Mouse (Mus musculus) G1E-ER4 (cell line): ENCODE data around the gene Syncrip. TPM values are rescaled to one million over a fixed set of nuclear protein-coding genes. Genes with fewer than 3 reads are reported as not detected.

Experiments
- GATA1 ChIP-seq: IDR thresholded peaks from one replicate; pipeline ENCODE4 v1.8.0; 2012; ENCODE audit warnings: low read length, inconsistent platforms
- polyA plus RNA-seq: library from polyadenylated mRNA; stranded (reverse); fragments of >175 nt; gene quantifications from 2 replicates; pipeline ENCODE4 v1.2.3, GENCODE M21; 2012

Syncrip gene
- polyA plus RNA-seq, 1 experiment = 191 TPM

DNA sequence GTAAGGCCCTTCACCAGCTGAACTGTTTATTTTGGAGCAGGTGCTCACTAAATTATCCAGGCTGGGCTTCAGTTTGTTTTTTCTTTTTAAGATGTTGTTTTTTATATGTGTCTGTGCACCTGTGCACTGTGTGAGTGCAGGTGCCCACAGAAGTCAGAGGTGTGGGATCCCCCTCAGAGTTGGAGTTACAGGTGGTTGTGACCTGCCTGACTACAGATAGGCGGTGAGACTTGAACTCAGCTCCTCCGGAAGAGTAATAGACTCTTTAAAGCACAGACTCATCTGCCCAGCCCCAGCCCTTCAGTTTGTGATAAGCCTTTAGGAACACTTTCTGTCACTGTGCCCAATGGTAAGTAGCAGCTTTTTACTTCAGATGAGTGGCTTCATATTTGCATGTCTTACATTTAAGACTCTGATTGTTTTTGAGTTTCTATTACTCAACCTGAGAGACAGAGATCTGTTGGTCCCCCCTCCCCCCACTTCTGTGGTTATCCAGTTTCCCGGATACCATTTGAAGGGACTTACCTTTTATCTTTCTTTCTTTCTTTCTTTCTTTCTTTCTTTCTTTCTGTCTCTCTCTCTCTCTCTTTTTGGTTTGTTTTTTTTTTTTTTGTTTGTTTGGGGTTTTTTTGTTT, 34.1 kb upstream of the Syncrip start:
- TF ChIP-seq GATA1 = no peak

DNA sequence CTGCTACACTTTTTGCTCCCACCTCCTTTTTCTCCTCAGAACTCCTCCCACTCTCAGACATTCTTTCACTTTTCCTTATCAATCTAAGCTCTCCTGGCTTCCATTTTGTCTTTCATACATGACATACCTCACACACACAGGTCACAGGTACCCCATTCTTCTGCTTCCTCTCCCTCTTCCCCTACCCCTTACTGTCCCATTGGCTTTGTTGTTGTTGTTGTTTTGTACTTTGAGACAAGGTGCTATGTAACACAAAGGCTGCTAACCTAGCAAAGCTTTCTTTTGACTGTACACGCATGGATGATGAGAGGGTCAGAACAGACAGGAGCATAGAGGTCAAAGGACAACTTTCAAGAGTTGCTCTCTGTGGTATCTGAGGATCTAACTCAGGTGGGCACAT, 33.2 kb upstream of the Syncrip start:
- no peak for TF ChIP-seq GATA1

DNA sequence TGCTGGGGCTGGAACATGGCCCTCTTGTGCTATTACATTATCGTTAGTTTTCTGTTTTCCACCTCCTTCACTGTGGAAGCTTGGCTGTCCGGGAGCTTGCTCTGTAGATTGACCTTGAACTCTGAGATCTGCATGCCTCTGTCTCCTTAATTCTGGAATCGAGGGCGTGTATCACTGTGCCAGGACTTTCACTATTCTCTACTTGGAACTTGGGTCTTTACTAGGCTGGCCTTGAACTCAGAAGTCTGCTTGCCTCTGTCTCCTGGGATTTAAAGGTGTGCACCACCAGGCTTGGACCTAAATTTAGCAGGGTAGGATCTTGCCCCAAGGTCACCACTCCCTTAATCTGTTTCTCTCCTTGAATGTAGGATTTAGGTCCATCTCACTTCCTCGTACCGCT, 19.5 kb upstream of the Syncrip start:
- TF ChIP-seq GATA1 = no peak

DNA sequence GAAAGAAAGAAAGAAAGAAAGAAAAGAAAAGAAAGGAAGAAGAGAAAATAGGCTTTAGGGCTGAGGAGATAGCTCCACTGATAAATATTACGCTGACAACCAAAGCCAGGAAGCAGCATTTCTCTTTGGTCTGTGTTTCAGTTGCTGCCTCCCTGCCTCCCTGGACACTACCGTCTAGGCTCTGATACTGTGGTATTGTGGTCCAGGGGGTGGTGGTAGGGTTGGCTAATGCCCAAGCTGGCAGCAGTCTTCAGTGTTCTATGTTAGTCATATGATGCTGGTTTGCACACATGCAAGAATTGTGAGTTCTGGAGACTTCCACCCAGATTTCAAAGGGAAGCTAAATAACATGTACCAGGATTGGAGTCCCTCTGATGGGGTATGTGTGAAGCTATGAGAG, 17.7 kb upstream of the Syncrip start:
- TF ChIP-seq GATA1 = no peak

DNA sequence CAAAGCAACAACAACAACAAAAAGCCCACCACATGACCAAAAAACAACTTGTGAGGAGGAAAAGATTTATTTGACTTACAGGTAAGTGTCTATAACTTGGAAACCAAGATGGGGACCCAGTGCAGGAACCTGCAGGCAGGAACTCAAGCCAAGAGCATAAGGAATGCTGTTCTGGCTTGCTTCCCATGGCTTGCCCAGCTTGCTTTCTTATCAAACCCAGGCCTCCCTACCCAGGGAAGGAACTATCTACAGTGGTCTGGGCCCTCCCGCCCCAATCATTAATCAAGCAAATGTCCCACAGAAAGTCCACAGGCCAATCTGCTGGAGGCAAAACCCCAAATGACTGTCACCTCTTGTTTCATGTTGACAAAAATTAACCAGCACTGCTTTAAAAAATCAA, 10.1 kb upstream of the Syncrip start:
- no peak for TF ChIP-seq GATA1

DNA sequence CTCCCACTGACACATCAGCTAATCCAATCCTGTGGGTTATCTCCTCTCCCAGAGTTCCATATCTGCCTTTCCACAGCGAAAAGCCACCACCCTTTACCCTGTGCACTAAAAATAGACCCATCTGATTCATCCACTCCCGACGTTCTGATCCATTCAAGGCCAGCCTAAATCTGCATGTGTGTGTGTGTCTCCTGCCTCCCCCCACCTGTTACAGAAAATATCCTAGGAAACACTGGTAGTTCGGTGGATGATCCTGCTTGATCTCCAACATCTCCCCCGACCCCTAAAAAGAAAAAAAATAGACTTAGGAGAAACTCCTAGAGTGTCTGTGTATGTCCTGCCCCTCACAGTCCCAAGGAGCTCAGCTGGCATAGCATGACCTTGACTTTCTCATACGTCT, 2.2 kb upstream of the Syncrip start:
- TF ChIP-seq GATA1 = no peak

DNA sequence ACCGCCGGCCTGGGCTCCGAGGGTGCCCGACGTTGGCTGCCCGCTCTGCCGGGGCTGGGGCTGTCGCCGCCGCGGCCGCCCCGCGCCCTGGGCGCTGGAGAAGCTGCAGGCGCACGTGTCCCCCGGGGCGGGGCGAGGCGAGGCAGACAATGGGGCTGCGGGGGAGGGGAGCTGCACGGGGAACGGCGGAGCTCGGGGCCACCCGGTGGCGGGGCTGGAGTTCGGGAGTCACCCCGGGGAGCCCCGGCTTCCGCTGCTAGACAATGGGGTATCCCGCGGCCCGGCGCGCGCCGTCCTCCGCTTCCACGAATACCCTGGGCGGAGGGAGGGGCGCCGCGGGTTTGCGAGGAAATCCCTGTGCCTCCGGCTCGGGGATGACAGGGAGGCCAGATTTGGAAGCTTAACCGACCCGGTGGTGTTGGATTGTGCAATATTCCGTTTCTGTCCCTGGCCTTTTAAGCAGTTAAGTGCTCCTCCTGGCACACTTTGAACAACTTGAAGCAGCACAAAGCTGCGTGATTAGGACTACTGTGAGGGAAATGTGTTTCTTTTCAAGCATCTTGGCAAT, 539 bp upstream of the Syncrip start:
- no peak for TF ChIP-seq GATA1

DNA sequence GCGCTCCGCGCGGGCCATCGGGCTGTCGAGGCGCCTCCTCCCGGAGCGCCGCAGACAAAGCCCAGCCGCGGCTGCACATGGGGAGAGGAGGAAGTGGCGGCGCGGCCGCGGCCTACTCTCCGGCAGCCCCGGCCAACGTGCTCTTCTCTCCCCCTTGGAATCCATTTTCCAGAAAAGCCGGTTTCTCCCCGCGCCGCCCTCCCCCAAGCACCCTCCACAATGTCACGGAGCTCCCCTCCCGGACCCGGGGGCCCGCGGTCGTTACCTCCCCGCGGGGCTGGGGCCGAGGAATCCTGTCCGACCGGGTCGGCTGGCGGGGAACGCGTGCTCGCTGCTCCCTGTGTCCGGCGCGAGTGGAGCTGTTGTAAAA, 598 bp downstream of the Syncrip start:
- no peak for TF ChIP-seq GATA1

DNA sequence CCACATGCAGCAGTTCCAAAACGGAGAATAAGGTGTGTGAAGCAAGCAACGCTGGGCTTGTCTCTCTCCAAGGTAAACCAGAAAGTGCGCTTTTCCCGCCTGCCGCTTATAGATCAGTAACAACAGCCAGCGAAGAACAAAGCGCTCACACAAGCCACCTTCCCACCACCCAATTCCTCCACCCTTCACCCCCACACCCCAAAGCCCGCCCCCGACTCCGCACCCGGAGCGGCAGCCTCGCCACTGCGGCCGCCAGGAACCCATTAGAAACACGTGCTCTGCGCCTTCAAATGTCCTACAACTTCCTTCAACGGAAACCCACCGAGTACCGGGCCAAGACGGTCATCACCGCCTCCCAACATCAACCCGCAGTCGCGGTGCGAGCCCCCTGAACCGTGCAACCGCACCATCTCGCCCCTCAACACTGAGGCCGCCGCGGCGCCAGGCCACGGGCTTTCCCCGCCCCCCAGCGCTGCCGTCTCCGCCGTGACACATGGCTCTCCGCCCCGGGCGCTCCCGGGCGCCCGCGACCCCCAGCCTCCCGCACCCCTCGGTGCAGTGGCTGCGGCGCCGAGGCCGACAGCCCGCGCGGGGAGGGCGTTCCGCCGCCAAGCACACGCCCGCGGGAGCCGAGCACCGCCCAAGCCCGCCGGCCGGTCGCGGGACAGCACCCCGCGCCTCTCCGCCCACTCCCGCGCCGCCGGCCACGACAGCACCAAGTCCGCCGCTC, 1.1 kb downstream of the Syncrip start:
- TF ChIP-seq GATA1 = no peak

DNA sequence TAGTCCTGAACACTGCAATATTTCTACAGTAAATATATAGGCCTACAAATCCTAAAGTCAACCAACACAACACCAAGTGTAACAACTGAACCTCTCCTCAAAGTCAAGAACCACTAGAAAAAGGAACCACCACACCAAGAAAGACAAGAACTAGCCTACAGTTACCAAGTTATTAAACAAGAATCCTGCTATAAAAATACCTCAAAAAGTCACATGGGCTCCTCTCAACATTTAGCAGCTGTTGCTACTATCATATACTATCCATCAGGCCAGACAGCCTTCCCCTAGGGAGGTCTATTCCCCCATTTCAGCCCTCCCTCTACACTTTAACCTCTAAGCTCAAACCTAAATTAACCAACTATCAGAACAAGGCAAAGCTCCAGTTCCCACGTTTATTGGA, 2.3 kb downstream of the Syncrip start:
- TF ChIP-seq GATA1 = no peak

DNA sequence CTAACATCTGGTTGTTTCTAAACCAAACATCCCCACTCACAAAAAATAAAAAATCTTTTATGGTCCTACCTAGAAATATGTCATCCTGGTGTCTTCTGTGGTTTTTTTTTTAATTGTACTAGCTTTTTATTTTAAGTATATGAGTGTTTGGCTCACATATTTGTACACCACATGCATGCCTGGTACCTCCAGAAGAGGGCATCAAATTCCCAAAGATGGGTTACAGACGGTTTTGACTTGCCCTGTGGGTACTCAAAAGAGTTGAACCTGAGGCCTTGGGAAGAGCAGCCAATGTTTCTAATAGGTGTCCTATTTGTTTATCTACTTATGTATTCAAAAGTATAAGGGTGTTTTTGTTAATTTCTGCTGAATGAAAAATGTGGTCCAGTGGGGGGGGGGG, 6.2 kb downstream of the Syncrip start:
- TF ChIP-seq GATA1 = no peak

DNA sequence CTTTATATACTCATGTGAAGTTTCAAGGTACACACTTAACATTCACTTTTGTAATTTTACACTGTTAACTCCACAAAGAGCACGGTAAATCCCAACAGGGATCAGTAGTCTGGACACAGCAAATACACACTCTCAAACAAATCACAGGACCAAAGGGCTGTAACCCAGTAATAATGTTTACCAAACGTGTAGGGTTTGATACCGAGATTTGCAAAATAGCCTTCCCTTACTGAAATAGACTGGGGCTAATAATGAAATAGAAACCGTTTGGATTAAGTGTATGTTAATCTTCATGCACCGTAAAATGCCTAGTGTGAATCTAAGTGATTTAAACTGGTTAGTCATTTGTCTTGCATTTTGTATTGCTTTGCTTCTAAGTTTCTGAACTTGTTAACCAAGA, 42.4 kb downstream of the Syncrip start:
- TF ChIP-seq GATA1 = no peak

DNA sequence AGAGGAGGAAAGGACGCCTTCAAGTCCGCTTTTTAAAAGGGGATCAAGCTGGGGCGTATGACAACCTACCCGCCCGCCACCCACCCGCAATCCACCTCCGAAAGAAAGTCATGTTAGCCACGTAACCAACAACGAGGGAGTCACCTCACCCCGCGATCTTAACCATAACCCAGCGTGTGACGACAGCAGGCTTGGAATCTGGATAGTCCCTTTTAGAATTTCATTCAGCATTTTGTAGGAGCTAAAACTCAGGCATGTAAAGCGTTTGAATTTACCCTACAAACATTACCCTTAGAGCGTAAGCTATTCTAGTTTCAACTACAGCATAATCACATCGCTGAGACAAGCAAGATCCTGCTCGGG, 43.2 kb downstream of the Syncrip start:
- no peak for TF ChIP-seq GATA1

DNA sequence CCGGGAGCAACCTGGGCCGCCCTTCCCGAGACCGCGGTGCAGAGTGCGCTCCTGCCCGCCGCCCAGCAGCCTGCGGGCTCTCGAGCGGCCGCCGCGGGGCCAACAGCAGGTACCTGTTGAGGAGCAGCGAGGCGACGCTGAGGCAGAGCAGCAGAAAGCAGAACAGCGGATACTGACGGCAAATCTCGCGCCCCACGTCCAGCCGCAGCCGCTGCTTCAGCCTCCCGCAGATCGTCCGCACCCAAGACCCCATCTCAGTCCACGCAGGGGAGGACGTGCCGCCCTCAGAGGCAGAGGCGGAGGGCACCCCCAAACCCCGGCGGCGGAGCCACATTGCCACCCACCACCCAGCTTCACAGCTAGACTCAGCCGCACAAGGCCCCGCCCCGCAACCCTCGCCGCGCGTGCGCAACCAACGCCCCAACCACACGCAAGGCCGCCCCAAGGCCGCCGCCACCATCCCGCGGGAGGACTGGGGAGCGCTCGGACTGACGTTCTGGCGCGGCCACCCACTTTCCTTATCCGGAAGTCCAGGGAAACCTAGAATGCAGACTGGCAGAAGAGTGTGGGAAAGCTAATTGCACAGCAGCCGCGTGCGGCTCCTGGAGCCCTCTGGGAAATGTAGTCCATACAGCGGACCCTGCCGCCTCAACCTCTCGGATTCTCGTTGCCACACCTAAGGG, 43.7 kb downstream of the Syncrip start, which contains the start of gene Snx14:
Gene Snx14, minus strand, starts transcription at position 404 of the 683 bp plus-strand sequence.
- no peak for TF ChIP-seq GATA1

DNA sequence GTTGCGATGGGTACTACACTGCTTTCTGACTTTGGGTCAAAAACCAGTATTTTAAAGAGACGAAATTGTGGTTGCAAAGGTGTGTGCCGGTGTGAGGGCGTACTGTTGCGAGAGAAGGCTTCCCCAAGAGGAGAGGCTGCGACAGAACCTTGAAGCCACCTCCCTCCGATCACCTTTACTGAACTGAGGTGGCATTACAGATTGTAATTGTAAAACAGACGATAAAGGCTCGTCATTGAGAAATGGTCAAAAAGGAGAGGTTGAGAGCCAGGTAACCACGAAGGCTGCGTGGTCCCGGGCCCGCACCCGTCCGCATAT, 44.2 kb downstream of the Syncrip start:
- TF ChIP-seq GATA1 = no peak

DNA sequence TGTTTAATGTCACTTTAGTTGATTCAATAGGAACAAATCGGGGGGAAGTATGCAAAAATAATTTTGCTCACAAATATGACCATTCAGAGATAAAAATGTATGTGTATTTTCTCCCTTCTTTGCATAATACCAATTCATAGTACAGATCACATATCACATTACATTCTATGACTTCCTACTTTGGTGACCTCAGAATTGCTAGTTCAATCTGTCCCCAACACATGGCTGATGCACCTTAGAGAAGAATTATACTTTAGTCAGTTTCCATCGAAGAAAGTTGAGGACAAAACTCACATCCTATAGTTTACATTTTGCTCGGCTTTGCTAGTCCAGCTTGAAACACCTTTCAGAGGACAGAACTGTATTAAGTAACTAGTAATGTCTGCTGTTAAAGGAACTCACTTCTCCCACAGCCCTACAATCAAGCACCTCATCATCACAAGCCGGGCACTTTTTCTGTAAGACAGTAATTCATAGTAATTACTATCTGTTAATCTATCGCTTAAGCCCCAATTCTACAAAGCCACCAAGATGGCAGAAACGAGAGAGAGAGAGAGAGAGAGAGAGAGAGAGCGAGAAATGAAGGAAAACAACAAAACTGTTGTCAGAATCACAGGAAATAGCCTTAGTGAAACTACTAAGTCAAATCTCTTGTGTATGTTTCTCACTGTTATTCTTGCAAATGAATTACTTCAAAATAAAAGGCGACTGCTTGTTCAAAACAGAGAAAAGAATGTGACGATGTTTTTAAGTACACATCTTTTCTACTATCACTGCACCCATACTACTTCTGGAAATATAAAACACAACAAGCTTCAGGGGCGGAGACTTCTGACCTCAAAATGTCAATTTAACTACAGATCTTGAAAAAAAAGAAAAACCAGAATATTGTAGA, 44.8 kb downstream of the Syncrip start:
- TF ChIP-seq GATA1 = no peak
